Mouse (Mus musculus) duodenum, adult 2 months (tissue): Measurements from ENCODE around the gene Plekhg2. TPM values are rescaled to one million over a fixed set of nuclear protein-coding genes. Genes with fewer than 3 reads are reported as not detected.

ENCODE experiments used
- polyA plus RNA-seq: library from polyadenylated mRNA; depleted of rRNA; stranded (reverse); fragments of >200 nt; gene quantifications from 2 replicates; pipeline ENCODE4 v1.2.3, GENCODE M21; 2012; ENCODE audit warnings: low replicate concordance; rRNA removed

Plekhg2 gene
- 18.5 and 35.5 TPM in 2 replicates for polyA plus RNA-seq

GRCm38 (mm10) chr7:28372251-28373108, at the start of gene Plekhg2:
Plekhg2 (minus strand) TSS chr7:28372599.

GRCm38 (mm10) chr7:28392429-28393271, 20.3 kb upstream of the Plekhg2 start, which contains the start of the genes Med29 and Paf1:
Med29 (minus strand) TSS chr7:28392708.
Paf1 (plus strand) TSS chr7:28392951.

DNA sequence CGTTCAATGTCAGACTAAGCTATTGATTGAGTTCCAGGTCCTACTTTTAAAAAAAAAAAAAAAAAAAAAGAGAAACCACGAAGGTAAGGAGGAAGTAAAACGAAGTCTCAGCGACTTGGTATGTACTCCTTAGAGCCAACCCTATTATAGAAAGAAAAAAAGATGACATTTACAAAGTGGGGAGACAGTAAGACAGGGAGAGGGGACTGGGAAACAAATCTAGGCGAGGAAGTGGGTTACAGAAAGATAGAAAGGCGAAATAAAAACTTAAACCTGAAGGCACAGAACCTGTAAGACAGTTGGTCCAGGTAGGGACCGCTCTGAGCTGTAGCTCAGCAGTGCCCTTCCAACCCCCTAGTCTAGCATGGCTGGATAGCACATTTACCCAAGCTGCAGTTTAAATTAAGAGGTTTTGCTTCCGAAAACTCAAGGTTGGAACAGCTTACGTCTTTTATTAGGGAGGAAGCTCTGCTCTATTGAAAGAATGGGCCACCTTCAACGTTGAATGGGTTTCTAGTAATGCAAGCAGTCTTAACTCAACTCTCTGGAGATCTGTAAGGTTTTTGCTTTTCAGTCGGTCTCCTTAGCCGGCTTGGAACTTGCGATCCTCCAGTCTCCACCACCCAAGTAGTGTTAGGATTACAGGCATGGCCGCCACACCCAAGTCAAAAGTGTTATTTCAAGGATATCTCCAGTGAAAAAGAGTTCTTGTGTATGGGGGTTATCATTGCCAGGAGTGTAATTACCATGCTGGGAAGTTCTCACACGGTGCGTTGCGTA, 8.0 kb upstream of the Plekhg2 start, which contains the start of gene Zfp36:
Gene Zfp36, minus strand, starts transcription at position 17 of the 780 bp plus-strand sequence.

DNA sequence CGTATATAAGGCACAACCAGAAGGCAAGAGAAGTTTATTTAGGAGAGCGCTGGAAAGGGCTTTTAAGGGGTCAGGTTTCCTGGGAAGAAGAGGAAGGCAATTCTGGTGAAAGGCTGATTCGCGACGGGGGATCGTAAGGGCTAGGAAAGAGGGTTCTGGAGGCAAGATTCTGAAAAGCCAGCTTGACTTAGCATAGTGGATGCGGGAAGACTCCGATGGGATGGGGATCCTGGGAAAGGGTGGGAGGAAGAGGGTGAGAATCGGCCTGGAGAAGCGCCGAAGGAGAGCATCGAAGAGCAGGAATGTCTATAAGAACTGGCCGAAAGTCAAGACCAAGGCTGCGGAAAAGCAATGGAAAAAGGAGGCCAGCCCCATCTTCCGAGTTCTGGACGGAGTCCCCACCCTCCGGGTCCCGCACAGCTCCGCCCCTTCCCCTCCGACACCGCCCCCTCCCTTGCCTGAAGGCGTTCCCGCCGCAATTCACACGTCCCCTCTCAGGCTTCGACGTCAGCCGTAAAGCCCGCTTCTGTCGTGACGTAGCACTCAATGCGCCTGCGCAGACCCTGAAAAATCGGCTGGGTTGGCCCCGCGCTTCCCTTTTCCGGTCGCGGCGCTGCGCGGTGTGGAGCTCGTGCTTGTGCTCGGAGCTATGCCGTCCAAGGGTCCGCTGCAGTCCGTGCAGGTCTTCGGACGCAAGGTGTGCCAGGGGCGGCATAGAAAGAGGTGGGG, 22.1 kb downstream of the Plekhg2 start, which contains the start of gene Rps16:
Gene Rps16, plus strand, starts transcription at position 498 of the 729 bp plus-strand sequence.

GRCm38 (mm10) chr7:28338108-28338998, 34.0 kb downstream of the Plekhg2 start, which contains the start of gene Supt5:
Supt5 (minus strand) TSS chr7:28338746.

GRCm38 (mm10) chr7:28311926-28312543, 60.4 kb downstream of the Plekhg2 start, which contains the start of gene Timm50:
Timm50 (minus strand) TSS chr7:28312072.

Other genes starting within 250 kb of the Plekhg2 start
- 0.05 and 0.14 TPM in 2 replicates for gene 9530053A07Rik, start 243.1 kb downstream of the Plekhg2 start, polyA plus RNA-seq
- 11.8 and 16.2 TPM in 2 replicates for gene Fbl, start 202.9 kb downstream of the Plekhg2 start, polyA plus RNA-seq
- gene Dyrk1b, start 193.1 kb downstream of the Plekhg2 start, polyA plus RNA-seq: 35.8 and 47.2 TPM in 2 replicates
- 2.1 and 3.1 TPM in 2 replicates for gene Eid2, start 104.7 kb downstream of the Plekhg2 start, polyA plus RNA-seq
- 5.6 and 9.5 TPM in 2 replicates for gene Eid2b, start 94.9 kb downstream of the Plekhg2 start, polyA plus RNA-seq
- gene Selenov, start 81.4 kb downstream of the Plekhg2 start, polyA plus RNA-seq: not detected in 2 replicates
- gene Dll3, start 70.4 kb downstream of the Plekhg2 start, polyA plus RNA-seq: 0.85 and 2.0 TPM in 2 replicates
- 62.6 and 69.2 TPM in 2 replicates for gene Timm50, start 60.5 kb downstream of the Plekhg2 start, polyA plus RNA-seq
- gene Supt5, start 33.9 kb downstream of the Plekhg2 start, polyA plus RNA-seq: 67.1 and 86.1 TPM in 2 replicates
- 542 and 682 TPM in 2 replicates for gene Rps16, start 21.9 kb downstream of the Plekhg2 start, polyA plus RNA-seq
- 75.8 and 210 TPM in 2 replicates for gene Zfp36, start 7.7 kb upstream of the Plekhg2 start, polyA plus RNA-seq
- gene Med29, start 20.1 kb upstream of the Plekhg2 start, polyA plus RNA-seq: 48.3 and 51.3 TPM in 2 replicates
- gene Paf1, start 20.4 kb upstream of the Plekhg2 start, polyA plus RNA-seq: 81.7 and 153 TPM in 2 replicates
- 3.9 and 4.1 TPM in 2 replicates for gene Gmfg, start 64.8 kb upstream of the Plekhg2 start, polyA plus RNA-seq
- 1.9 and 2.2 TPM in 2 replicates for gene Lrfn1, start 79.4 kb upstream of the Plekhg2 start, polyA plus RNA-seq
- not detected in 2 replicates for gene Ifnl2, start 137.9 kb upstream of the Plekhg2 start, polyA plus RNA-seq
- gene Ifnl3, start 150.2 kb upstream of the Plekhg2 start, polyA plus RNA-seq: not detected in 2 replicates
- gene Sycn, start 168.3 kb upstream of the Plekhg2 start, polyA plus RNA-seq: 17.4 and 5,492 TPM in 2 replicates
- gene Nccrp1, start 174.7 kb upstream of the Plekhg2 start, polyA plus RNA-seq: 0.26 and 3.6 TPM in 2 replicates
- gene Samd4b, start 225.5 kb upstream of the Plekhg2 start, polyA plus RNA-seq: 60.8 and 63.0 TPM in 2 replicates
- gene Pak4, start 225.6 kb upstream of the Plekhg2 start, polyA plus RNA-seq: 72.4 and 92.7 TPM in 2 replicates